Mouse (Mus musculus): Measurements from ENCODE around the gene Gm10719.
"Not testable (repeated sequence)": the region's sequence is repeated elsewhere in the genome, so short reads cannot be mapped to it uniquely, and the experiment has no call there.

Gm10719 gene

DNA sequence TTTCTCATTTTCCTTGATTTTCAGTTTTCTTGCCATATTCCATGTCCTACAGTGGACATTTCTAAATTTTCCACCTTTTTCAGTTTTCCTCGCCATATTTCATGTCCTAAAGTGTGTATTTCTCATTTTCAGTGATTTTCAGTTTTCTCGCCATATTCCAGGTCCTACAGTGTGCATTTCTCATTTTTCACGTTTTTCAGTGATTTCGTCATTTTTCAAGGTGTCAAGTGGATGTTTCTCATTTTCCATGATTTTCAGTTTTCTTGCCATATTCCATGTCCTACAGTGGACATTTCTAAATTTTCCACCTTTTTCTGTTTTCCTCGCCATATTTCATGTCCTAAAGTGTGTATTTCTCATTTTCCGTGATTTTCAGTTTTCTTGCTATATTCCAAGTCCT lies 8.4 kb downstream of the Gm10719 start:
- DNase-seq = peak; percentile 2

DNA sequence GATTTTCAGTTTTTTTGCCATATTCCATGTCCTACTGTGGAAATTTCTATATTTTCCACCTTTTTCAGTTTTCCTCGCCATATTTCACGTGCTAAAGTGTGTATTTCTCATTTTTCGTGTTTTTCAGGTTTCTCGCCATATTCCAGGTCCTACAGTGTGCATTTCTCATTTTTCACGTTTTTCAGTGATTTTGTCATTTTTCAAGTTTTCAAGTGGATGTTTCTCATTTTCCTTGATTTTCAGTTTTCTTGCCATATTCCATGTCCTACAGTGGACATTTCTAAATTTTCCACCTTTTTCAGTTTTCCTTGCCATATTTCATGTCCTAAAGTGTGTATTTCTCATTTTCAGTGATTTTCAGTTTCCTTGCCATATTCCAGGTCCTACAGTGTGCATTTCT lies 8.9 kb downstream of the Gm10719 start:
- not testable (repeated sequence) for DNase-seq

DNA sequence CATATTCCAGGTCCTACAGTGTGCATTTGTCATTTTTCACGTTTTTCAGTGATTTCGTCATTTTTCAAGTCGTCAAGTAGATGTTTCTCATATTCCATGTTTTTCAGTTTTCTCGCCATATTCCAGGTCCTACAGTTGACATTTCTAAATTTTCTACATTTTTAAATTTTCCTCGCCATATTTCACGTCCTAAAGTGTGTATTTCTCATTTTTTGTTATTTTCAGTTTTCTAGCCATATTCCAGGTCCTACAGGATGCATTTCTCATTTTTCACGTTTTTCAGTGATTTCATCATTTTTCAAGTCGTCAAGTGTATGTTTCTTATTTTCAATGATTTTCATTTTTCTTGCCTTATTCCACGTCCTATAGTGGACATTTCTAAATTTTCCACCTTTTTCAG lies 9.5 kb downstream of the Gm10719 start:
- not testable (repeated sequence) for DNase-seq

DNA sequence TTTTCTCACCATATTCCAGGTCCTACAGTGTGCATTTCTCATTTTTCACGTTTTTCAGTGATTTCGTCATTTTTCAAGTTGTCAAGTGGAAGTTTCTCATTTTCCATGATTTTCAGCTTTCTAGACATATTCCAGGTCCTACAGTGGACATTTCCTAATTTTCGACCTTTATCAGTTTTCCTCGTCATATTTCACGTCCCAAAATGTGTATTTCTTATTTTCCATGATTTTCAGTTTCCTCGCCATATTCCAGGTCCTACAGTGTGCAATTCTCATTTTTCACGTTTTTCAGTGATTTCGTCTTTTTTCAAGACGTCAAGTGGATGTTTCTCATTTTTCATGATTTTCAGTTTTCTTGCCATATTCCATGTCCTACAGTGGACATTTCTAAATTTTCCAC lies 10.0 kb downstream of the Gm10719 start:
- DNase-seq = not testable (repeated sequence)

DNA sequence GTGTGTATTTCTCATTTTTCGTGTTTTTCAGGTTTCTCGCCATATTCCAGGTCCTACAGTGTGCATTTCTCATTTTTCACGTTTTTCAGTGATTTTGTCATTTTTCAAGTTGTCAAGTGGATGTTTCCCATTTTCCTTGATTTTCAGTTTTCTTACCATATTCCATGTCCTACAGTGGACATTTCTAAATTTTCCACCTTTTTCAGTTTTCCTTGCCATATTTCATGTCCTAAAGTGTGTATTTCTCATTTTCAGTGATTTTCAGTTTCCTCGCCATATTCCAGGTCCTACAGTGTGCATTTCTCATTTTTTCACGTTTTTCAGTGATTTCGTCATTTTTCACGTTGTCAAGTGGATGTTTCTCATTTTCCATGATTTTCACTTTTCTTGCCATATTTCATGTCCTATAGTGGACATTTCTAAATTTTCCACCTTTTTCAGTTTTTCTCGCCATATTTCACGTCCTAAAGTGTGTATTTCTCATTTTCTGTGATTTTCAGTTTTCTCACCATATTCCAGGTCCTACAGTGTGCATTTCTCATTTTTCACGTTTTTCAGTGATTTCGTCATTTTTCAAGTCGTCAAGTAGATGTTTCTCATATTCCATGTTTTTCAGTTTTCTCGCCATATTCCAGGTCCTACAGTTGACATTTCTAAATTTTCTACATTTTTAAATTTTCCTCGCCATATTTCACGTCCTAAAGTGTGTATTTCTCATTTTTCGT lies 12.2 kb downstream of the Gm10719 start:
- not testable (repeated sequence) for DNase-seq

DNA sequence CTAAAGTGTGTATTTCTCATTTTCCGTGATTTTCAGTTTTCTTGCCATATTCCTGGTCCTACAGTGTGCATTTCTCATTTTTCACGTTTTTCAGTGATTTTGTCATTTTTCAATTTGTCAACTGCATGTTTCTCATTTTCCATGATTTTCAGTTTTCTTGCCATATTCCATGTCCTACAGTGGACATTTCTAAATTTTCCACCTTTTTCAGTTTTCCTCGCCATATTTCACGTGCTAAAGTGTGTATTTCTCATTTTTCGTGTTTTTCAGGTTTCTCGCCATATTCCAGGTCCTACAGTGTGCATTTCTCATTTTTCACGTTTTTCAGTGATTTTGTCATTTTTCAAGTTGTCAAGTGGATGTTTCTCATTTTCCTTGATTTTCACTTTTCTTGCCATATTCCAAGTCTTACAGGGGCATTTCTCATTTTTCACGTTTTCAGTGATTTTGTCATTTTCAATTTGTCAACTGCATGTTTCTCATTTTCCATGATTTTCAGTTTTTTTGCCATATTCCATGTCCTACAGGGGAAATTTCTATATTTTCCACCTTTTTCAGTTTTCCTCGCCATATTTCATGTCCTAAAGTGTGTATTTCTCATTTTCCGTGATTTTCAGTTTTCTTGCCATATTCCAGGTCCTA lies 13.6 kb downstream of the Gm10719 start:
- not testable (repeated sequence) for DNase-seq

DNA sequence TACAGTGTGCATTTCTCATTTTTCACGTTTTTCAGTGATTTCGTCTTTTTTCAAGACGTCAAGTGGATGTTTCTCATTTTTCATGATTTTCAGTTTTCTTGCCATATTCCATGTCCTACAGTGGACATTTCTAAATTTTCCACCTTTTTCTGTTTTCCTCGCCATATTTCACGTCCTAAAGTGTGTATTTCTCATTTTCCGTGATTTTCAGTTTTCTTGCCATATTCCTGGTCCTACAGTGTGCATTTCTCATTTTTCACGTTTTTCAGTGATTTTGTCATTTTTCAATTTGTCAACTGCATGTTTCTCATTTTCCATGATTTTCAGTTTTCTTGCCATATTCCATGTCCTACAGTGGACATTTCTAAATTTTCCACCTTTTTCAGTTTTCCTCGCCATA lies 17.1 kb downstream of the Gm10719 start, which contains the start of gene Gm17535:
Gm17535 (plus strand) TSS at position 301 of the 400 bp plus-strand sequence.
- DNase-seq = not testable (repeated sequence)

DNA sequence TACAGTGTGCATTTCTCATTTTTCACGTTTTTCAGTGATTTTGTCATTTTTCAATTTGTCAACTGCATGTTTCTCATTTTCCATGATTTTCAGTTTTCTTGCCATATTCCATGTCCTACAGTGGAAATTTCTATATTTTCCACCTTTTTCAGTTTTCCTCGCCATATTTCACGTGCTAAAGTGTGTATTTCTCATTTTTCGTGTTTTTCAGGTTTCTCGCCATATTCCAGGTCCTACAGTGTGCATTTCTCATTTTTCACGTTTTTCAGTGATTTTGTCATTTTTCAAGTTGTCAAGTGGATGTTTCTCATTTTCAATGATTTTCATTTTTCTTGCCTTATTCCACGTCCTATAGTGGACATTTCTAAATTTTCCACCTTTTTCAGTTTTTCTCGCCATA lies 19.4 kb downstream of the Gm10719 start, which contains the start of gene Gm10715:
Gm10715 (plus strand) TSS at position 301 of the 400 bp plus-strand sequence.
- DNase-seq = not testable (repeated sequence)

DNA sequence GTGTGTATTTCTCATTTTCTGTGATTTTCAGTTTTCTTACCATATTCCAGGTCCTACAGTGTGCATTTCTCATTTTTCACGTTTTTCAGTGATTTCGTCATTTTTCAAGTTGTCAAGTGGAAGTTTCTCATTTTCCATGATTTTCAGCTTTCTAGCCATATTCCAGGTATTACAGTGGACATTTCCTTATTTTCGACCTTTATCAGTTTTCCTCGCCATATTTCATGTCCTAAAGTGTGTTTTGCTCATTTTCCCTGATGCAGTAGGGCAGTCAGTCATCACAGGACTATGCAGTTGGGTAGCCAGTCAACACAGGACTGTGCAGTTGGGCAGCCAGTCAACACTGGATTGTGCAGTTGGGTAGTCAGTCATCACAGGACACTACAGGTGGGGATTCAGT lies 21.0 kb downstream of the Gm10719 start:
- not testable (repeated sequence) for DNase-seq
